Mouse (Mus musculus): ENCODE data around the gene Dapk2.

The Dapk2 gene

GRCm38 (mm10) chr9:66157958-66158830 is at the start of gene Dapk2:
Dapk2 (plus strand) TSS chr9:66158223.
- DNase-seq (ENCODE audit: low spot score): no peak

GRCm38 (mm10) chr9:66109574-66109973 is 48.4 kb upstream of the Dapk2 start:
- no peak for DNase-seq (ENCODE audit: low spot score)

GRCm38 (mm10) chr9:66110126-66110525 is 47.9 kb upstream of the Dapk2 start:
- no peak for DNase-seq (ENCODE audit: low spot score)

GRCm38 (mm10) chr9:66110611-66111379 is 47.2 kb upstream of the Dapk2 start:
- DNase-seq (ENCODE audit: low spot score): no peak

DNA sequence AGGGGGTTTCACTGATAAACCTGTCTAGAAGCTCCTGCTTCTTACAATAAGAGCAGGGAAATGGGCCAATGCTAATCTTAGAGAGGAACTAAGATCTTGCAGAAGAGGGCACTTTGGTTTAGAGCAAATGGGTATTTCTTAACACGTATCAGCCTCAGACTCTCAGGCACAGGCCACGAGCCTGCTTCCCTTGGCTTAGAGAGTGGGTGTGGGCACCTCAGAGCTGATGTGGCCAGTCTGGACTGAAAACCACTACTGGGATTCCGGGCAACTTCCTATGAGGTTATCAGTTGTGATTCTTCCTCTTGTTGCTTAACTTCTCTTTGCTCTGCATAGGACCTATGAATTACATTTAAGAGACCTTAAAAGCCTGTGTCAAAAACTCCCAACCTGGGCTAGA is 43.7 kb upstream of the Dapk2 start:
- DNase-seq (ENCODE audit: low spot score): peak; percentile 25

DNA sequence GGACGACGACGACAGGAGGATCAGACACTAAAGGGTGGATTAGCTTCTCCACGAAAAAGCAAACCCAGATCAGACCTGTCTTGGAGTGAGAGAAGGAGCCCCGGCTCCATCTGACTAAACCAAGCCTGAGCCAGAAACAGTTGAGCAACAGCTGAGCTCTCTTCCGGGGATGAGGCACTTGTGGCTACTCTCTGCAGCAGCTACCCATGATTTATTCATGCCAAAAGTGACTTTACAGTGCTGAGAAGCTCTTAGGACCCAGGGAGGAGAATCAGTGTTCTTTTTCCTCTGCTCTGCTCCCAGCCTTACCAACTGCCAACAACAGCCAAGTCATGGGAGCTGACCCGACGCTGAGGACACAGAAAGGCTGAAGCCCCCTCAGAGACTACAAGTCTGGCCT is 41.1 kb upstream of the Dapk2 start:
- peak; percentile 88 for DNase-seq (ENCODE audit: low spot score)

- no peak for DNase-seq (ENCODE audit: low spot score)
Measured at GRCm38 (mm10) chr9:66119498-66119897, 38.5 kb upstream of the Dapk2 start.

GRCm38 (mm10) chr9:66120106-66120505 is 37.9 kb upstream of the Dapk2 start:
- DNase-seq (ENCODE audit: low spot score): no peak

DNA sequence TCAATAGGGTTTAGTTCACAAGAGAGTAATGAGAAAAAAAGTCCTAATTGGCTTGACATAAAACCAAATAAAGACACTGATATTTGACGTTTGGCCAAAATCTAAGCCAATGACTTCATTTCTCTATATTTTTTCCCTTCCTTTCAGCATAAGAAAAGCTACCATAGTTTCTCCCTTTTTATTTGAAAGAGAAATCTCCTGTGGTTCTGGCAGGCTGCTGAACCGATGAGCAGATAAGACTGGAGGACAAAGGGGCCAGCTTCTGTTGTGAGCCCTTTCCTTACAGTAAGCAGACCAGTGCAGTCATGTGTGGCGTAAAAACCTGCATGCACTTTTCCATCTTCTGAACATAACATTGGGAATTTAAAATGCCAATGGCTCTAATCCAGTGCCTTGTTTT is 37.1 kb upstream of the Dapk2 start:
- DNase-seq (ENCODE audit: low spot score): no peak

- DNase-seq (ENCODE audit: low spot score): no peak
Measured at GRCm38 (mm10) chr9:66121421-66121820, 36.6 kb upstream of the Dapk2 start.

DNA sequence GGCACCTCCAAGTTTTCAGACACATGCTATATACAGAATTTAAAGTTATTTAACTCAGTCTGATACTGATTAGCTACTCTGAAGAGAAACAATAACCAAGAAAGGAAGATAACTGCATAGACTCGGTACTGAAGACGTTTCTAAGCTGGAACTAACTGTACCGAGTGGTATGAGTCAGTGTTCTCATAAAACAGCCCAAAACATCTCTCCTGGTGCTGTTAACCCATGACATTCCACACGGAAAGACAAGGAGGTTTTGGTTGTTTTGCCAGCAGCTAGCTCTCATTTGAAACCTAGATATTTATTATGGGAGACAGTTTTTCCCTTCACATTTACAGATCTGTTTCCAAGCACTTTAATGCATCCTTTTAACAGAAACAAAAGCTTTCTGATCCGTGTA is 34.4 kb upstream of the Dapk2 start:
- no peak for DNase-seq (ENCODE audit: low spot score)

GRCm38 (mm10) chr9:66124111-66124531 is 33.9 kb upstream of the Dapk2 start:
- DNase-seq (ENCODE audit: low spot score): peak; percentile 52

DNA sequence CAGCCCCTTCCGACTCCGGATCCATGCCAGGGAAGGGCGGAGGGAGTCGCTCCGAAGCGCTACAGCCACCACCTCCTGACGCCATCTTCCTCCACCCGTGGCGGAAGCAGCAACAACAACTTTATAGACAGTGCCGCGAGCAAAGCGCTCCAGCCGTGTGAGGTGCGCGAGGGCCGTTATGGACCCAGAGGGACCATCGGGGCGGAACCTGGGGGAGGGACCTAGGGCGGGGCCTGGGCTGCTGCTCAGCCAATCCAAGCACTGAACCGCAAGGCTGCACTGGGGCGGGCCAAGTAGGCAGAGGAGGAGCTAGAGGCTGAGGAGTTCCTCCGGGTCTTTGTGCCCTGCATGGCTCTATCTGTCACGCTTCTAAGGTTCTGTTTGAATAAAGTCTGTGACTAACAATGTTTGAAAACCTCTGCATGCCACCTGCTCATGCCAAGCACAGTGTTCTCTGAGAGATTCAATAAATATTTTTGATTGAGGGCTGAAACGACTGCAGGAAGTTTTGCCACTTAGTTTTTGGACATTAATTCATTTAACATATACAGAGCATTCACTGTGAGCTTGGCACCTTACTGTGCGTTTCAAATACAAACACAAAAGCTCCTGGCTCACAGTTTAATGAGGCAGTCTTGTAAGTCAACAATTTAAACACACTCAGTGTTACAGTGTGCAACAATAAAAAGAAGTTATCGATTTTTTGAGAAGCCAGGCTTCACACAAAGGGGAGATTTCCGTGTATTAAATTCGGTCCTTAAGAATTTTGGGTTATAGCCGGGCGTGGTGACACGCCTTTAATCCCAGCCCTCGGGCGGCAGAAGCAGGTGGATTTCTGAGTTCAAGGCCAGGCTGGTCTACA is 33.1 kb upstream of the Dapk2 start:
- peak; percentile 96 for DNase-seq (ENCODE audit: low spot score)

GRCm38 (mm10) chr9:66125543-66126455 is 32.2 kb upstream of the Dapk2 start:
- DNase-seq (ENCODE audit: low spot score): peak; percentile 71

- peak; percentile 96 for DNase-seq (ENCODE audit: low spot score)
Measured at GRCm38 (mm10) chr9:66126456-66127192, 31.4 kb upstream of the Dapk2 start, which contains the start of the genes Snx1 and Ciao2a. Snx1 (minus strand) TSS chr9:66126587. Ciao2a (plus strand) TSS chr9:66126611.

- DNase-seq (ENCODE audit: low spot score): no peak
Measured at GRCm38 (mm10) chr9:66127193-66127546, 30.9 kb upstream of the Dapk2 start.

DNA sequence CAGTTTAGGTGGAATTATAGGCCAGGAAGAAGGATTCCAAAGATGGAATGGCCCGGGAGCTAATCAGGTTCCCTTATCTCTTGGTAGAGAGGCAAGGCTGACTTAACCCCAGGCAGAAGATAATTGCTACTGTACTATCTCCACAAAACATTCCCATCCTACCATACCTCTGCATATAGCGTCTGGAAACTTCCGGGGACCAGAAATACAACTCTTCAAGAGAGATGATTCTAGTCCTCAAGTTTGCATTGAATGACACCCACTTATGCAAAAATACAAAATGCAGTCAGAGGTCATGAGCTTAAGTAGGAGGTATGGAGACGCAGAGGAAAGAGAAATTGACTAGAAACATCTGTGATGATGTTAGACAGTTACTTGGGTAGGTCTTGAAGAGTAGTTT is 30.1 kb upstream of the Dapk2 start:
- no peak for DNase-seq (ENCODE audit: low spot score)

DNA sequence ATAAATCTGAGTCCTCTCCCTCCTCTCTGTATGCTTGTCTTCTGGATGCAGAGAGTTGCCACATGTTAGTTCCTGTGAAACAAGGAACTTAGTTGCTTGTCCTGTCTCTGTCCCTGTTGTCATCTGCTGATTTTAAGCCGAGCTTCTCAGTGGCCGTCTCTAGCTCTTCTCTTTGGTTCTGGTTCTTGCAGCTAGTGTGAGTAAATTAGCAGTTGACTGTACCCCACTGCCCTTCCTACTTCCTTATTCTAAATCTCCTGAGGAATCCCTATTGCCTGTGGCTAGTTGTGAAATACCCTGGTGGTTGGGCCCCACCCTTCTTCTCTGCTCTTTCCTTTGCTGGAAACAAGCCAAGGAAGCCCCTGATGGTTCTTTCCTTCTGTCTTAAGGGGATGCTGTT is 26.6 kb upstream of the Dapk2 start:
- DNase-seq (ENCODE audit: low spot score): no peak

- DNase-seq (ENCODE audit: low spot score): peak; percentile 16
Measured at GRCm38 (mm10) chr9:66135967-66136366, 22.1 kb upstream of the Dapk2 start.

DNA sequence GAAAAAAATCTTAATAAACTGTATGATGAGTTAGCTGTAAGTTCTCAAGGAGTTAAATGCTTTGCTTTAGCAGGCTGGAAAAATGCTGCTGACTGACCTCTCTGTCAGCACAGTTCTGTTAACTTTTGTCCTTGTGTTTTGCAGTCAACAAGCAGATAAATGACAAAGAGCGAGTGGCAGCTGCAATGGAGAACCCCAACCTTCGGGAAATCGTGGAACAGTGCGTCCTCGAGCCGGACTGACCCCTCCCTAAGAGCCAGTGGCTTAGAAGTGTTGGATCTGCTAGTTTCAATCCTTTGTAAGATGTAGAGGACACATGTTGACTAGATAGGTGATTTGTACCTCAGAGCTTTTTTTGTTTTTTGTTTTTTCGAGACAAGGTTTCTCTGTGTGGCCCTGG is 19.8 kb upstream of the Dapk2 start:
- no peak for DNase-seq (ENCODE audit: low spot score)
